Mouse (Mus musculus) thymus, adult 2 months (tissue): ENCODE measurements around the gene Tspan7. TPM values are rescaled to one million over a fixed set of nuclear protein-coding genes. Genes with fewer than 3 reads are reported as not detected.

Source experiments
- DNase-seq: peaks from one replicate; pipeline ENCODE4 v3.0.0; 2021
- H3K27ac ChIP-seq: fragments of 200-500 bp; 2 replicates; pipeline ENCODE4 v1.5.1; 2012; ENCODE audit warnings: low read length, control low read depth; ENCODE audit not compliant: control insufficient read depth, insufficient read depth
- H3K27me3 ChIP-seq: fragments of 200-500 bp; 2 replicates; pipeline ENCODE4 v1.6.1; 2012; ENCODE audit warnings: mild to moderate bottlenecking, low read length, moderate library complexity, mixed read lengths; ENCODE audit not compliant: control insufficient read depth, insufficient read depth
- H3K36me3 ChIP-seq: fragments of 200-500 bp; 2 replicates; pipeline ENCODE4 v1.6.1; 2012; ENCODE audit warnings: mild to moderate bottlenecking, low read length, moderate library complexity; ENCODE audit not compliant: control insufficient read depth, insufficient read depth
- H3K4me1 ChIP-seq: fragments of 200-500 bp; replicated peaks from 2 replicates; pipeline ENCODE4 v1.6.1; 2012; ENCODE audit warnings: low read length; ENCODE audit not compliant: control insufficient read depth, insufficient read depth
- H3K4me3 ChIP-seq: fragments of 200-500 bp; 2 replicates; pipeline ENCODE4 v1.5.1; 2012; ENCODE audit warnings: mild to moderate bottlenecking, low read length, control low read depth, moderate library complexity; ENCODE audit not compliant: control insufficient read depth, insufficient read depth
- CTCF ChIP-seq: fragments of 200-500 bp; IDR thresholded peaks from 2 replicates; pipeline ENCODE4 v1.5.1; 2012; ENCODE audit warnings: mild to moderate bottlenecking, control low read depth, low read length, moderate library complexity, borderline replicate concordance; ENCODE audit not compliant: control insufficient read depth, poor library complexity, insufficient read depth; ENCODE audit errors: extremely low read depth
- POLR2A ChIP-seq: fragments of 200-500 bp; IDR thresholded peaks from 2 replicates; pipeline ENCODE4 v1.6.1; 2012; ENCODE audit warnings: mild to moderate bottlenecking, low read length, control low read depth, moderate library complexity; ENCODE audit not compliant: control insufficient read depth, poor library complexity, insufficient read depth; ENCODE audit errors: extremely low read depth
- WGBS: fragments of 180-500 bp; shearing (Covaris S2); methylation state at CpG from one replicate; pipeline ENCODE4 v1.1.7; 2018; 5-methylcytosine and 5-hydroxymethylcytosine counted together
- polyA plus RNA-seq: library from polyadenylated mRNA; depleted of rRNA; stranded (reverse); fragments of >200 nt; gene quantifications from 2 replicates; pipeline ENCODE4 v1.2.3, GENCODE M21; 2012; rRNA removed

Gene Tspan7
- 15.8 and 23.4 TPM in 2 replicates for polyA plus RNA-seq

GRCm38 (mm10) chrX:10484872-10485569 lies at the start of gene Tspan7:
Gene Tspan7, plus strand, starts transcription at chrX:10485158.
- peak; percentile 32 for DNase-seq
- Histone ChIP-seq H3K4me3 (peak within 1 kb of the TSS; percentile 32), H3K36me3 (no peaks in the 10 kb centered on the region), H3K4me1 (no peaks in the 10 kb centered on the region), H3K27ac (no peak within 1 kb of the TSS), H3K27me3 (no peaks in the 10 kb centered on the region)
- no peak for TF ChIP-seq CTCF
- TF ChIP-seq POLR2A = no peak
- WGBS = under 1% methylated on average over 35 of the region's 41 CpGs

GRCm38 (mm10) chrX:10449323-10449980 lies 35.5 kb upstream of the Tspan7 start:
- no peak for DNase-seq
- H3K27ac ChIP-seq = no peak overlapping the region
- H3K27me3 ChIP-seq = no peaks in the 10 kb centered on the region
- no peak for TF ChIP-seq CTCF
- no peak for TF ChIP-seq POLR2A
- no peak overlapping the region for H3K4me3 ChIP-seq
- H3K4me1 ChIP-seq = no peaks in the 10 kb centered on the region
- 89% methylated on average over 10 of the region's 10 CpGs for WGBS
- no peaks in the 10 kb centered on the region for H3K36me3 ChIP-seq

GRCm38 (mm10) chrX:10450143-10451060 lies 34.6 kb upstream of the Tspan7 start:
- TF ChIP-seq CTCF (no peak), POLR2A (no peak)
- no peaks in the 10 kb centered on the region for H3K4me1 ChIP-seq
- no peak overlapping the region for H3K4me3 ChIP-seq
- no peak overlapping the region for H3K27ac ChIP-seq
- WGBS = 64% methylated on average over 2 of the region's 2 CpGs
- no peak for DNase-seq
- H3K27me3 ChIP-seq = no peaks in the 10 kb centered on the region
- H3K36me3 ChIP-seq = no peaks in the 10 kb centered on the region

DNA sequence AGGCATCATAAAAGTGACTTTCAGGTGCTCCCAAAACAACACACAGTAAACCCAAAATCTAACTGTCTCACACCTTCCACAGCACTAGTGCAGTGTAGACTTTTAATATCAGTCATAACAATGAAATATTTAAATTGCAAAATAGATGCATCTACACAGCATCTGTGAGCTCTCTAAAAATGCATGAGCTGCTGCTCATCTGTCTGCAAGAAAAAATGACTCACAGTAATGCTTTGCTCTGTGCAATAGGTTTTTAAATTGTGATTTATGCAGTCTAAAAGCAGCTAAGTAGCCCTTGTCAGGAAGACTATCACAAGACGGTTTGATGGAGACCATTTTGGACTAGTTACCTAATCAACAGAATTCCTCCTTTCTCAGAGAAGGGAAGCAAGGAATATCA lies 31.2 kb upstream of the Tspan7 start:
- no peaks in the 10 kb centered on the region for H3K36me3 ChIP-seq
- H3K4me3 ChIP-seq = no peak overlapping the region
- no peak overlapping the region for H3K27ac ChIP-seq
- 89% methylated on average over 1 of the region's 1 CpGs for WGBS
- no peaks in the 10 kb centered on the region for H3K27me3 ChIP-seq
- DNase-seq = no peak
- H3K4me1 ChIP-seq = no peaks in the 10 kb centered on the region
- TF ChIP-seq CTCF (no peak), POLR2A (no peak)

DNA sequence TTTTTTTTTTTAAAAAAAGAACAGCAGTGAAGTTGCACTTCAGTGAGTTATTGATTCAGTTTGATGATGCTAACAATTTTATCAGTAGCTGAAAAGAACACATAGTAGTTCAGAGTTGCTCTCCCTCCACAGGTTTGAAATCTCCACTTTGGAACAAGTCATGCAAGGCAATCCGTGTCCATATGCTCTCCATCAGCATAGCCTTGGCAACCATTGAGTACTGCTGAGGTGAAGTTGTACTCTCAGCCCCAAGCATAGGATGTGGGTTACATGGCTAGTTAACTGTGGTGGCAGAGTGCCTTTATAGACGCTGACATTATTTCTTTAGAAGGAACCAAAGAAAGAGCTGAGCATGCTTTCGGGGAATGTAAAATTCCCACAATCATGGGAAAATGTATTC lies 27.7 kb upstream of the Tspan7 start:
- H3K27me3 ChIP-seq = no peaks in the 10 kb centered on the region
- TF ChIP-seq POLR2A (no peak), CTCF (no peak)
- no peaks in the 10 kb centered on the region for H3K36me3 ChIP-seq
- H3K4me1 ChIP-seq = no peaks in the 10 kb centered on the region
- no peak for DNase-seq
- H3K4me3 ChIP-seq = no peak overlapping the region
- 88% methylated on average over 3 of the region's 3 CpGs for WGBS
- H3K27ac ChIP-seq = no peak overlapping the region

GRCm38 (mm10) chrX:10477088-10477487 lies 7.9 kb upstream of the Tspan7 start:
- TF ChIP-seq POLR2A (no peak), CTCF (no peak)
- Histone ChIP-seq H3K36me3 (no peaks in the 10 kb centered on the region), H3K4me3 (no peak overlapping the region), H3K4me1 (no peaks in the 10 kb centered on the region), H3K27me3 (no peaks in the 10 kb centered on the region), H3K27ac (no peak overlapping the region)
- no peak for DNase-seq
- WGBS = 94% methylated on average over 1 of the region's 1 CpGs
